Comparison of ENCODE assay signal across 25 mouse cellular contexts in the genomic region with DNA sequence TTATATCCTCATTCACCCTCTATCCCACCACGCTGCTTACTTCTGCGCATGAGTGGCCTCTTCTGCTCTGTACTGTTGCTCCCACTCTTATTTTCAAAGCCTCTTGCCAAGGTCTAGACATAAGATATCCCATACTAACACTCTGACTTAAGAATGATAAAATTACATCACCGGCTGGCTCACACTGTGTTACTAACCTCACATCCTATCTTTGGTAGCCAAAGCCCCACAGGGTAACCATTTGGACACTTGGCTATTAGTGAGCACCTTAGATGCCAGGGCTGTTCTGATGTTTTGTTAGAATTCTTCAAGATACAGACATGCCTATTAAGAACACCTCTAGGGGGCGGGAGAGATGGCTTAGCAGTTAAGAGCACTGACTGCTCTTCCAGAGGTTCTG.
DNase-seq lines count a peak whose midpoint lies in the region; ATAC-seq and TF ChIP-seq lines count a peak whose summit lies in the region.
"Had no signal": no experiment of that assay in that cellular context is flagged by ENCODE, and none has a peak within 500 bp of the region (broad histone marks: within the 10 kb centered on the region; RNA-seq: fewer than 3 reads in every experiment).

No protein-coding gene starts in this region.

- H3K27me3 ChIP-seq in lung, postnatal 0 days (replicated peaks; ENCODE audit: insufficient read depth, low read length): no peaks in the 10 kb centered on the region
- H3K27me3 ChIP-seq: embryonic facial prominence, embryonic 15.5 days; Patski had no signal

- no peak overlapping the region for H3K4me3 ChIP-seq in lung, postnatal 0 days (ENCODE audit: low read depth, low read length)
- H3K4me3 ChIP-seq: embryonic facial prominence, embryonic 13.5 days; embryonic facial prominence, embryonic 15.5 days; erythroblast, embryonic 14.5 days; forebrain, embryonic 10.5 days; forebrain, embryonic 12.5 days had no signal

- no peak for ATAC-seq in lung, postnatal 0 days
- ATAC-seq: activated CD4-positive, CD25-positive, alpha-beta regulatory T cell, adult 4 months; CD4-positive, CD25-positive, alpha-beta regulatory T cell, adult 4 months; forebrain, embryonic 14.5 days; forebrain, embryonic 16.5 days; Patski had no signal

- H3K4me2 ChIP-seq in lung, postnatal 0 days (replicated peaks; ENCODE audit: low read depth, low read length): no peak overlapping the region
- H3K4me2 ChIP-seq: embryonic facial prominence, embryonic 13.5 days; embryonic facial prominence, embryonic 15.5 days; forebrain, embryonic 12.5 days had no signal

- no peaks in the 10 kb centered on the region for H3K4me1 ChIP-seq in lung, postnatal 0 days (ENCODE audit: insufficient read depth, low read depth, low read length)

- no peak overlapping the region for H3K9ac ChIP-seq in lung, postnatal 0 days (replicated peaks; ENCODE audit: low read depth)
- H3K9ac ChIP-seq: embryonic facial prominence, embryonic 13.5 days; embryonic facial prominence, embryonic 15.5 days; forebrain, embryonic 12.5 days had no signal

- no peak for TF ChIP-seq EP300 in lung, postnatal 0 days (IDR thresholded peaks at IDR 0.05)

- DNase-seq in cerebellum, adult 9-10 months: peak; percentile 57
- DNase-seq in cerebellum, adult 11 months: no peak
- peak; percentile 47 for DNase-seq in cerebellum, postnatal 25 days
- no peak for DNase-seq in cerebellum, postnatal 4 days (ENCODE audit: low spot score in 2 of 2)
- DNase-seq in lung, postnatal 0 days (ENCODE audit: low spot score): no peak
- DNase-seq in lung, postnatal 14 days: no peak
- DNase-seq in thymus, postnatal 4 days: no peak
- DNase-seq: adrenal gland, adult 8-10 months; adrenal gland, postnatal 14 days; adrenal gland, postnatal 36 days; B cell, adult 2 months; cerebellum, adult 11-12 months; cerebellum, adult 9-11 months; embryo, embryonic 11 days had no signal

- WGBS in lung, postnatal 0 days: 83% methylated on average over 4 of the region's 4 CpGs

- peak overlapping the region; percentile 51; the same call in 1 of the 2 replicates for H3K27ac ChIP-seq in lung, postnatal 0 days (ENCODE audit: low read length)
- H3K27ac ChIP-seq: embryonic facial prominence, embryonic 13.5 days; embryonic facial prominence, embryonic 15.5 days; forebrain, embryonic 10.5 days; forebrain, embryonic 12.5 days had no signal

- 0 out of 2 replicates have a peak, but pooled peaks cover 3% of the 10 kb centered on the region for H3K36me3 ChIP-seq in lung, postnatal 0 days (ENCODE audit: insufficient read depth, low read length)
- H3K36me3 ChIP-seq: embryonic facial prominence, embryonic 13.5 days; embryonic facial prominence, embryonic 15.5 days; forebrain, embryonic 10.5 days; forebrain, embryonic 12.5 days; G1E had no signal

- no peaks in the 10 kb centered on the region for H3K9me3 ChIP-seq in lung, postnatal 0 days (ENCODE audit: low read length)
- H3K9me3 ChIP-seq: embryonic facial prominence, embryonic 13.5 days; embryonic facial prominence, embryonic 15.5 days; forebrain, embryonic 12.5 days had no signal

- TF ChIP-seq CTCF in lung, postnatal 0 days (IDR thresholded peaks at IDR 0.05): no peak; the same call in 1 of the 2 replicates

Comparison
In these comparisons a context has a peak if more than half of its experiments do, and no peak if none do; other contexts are left out.
1. DNase-seq: peak in cerebellum, adult 9-10 months (single experiment) and cerebellum, postnatal 25 days (2 of 2); none in cerebellum, adult 11 months (single experiment), cerebellum, postnatal 4 days (0 of 2), lung, postnatal 0 days (single experiment), lung, postnatal 14 days (single experiment) and thymus, postnatal 4 days (single experiment).